Mouse (Mus musculus): ENCODE results near the gene 9330182L06Rik. TPM values are rescaled to one million over a fixed set of nuclear protein-coding genes. Genes with fewer than 3 reads are reported as not detected.

9330182L06Rik gene
- polyA plus RNA-seq, 1 experiment from 2014 or later, result 0.24 TPM

MicroRNAs within 50 kb of the gene (microRNA counts, 519-probe panel; counts per million panel counts)
- 114 counts per million for microRNA mmu-miR-879

Small RNAs within 50 kb of the gene (microRNA-seq; reads per million reads assigned to microRNA genes)
- gene Mir879, result 1.2 reads per million

Other genes starting within 250 kb of the 9330182L06Rik start
- gene Tmem243, start 165.4 kb upstream of the 9330182L06Rik start, polyA plus RNA-seq (2015; fragmentation: Nextera tagmentation; extraction: Ambion mirVana), result 9.8 and 10.3 TPM in 2 replicates
- gene Dmtf1, start 104.3 kb upstream of the 9330182L06Rik start, polyA plus RNA-seq (2015; fragmentation: Nextera tagmentation; extraction: Ambion mirVana), result 11.4 and 13.8 TPM in 2 replicates